In the genomic region with DNA sequence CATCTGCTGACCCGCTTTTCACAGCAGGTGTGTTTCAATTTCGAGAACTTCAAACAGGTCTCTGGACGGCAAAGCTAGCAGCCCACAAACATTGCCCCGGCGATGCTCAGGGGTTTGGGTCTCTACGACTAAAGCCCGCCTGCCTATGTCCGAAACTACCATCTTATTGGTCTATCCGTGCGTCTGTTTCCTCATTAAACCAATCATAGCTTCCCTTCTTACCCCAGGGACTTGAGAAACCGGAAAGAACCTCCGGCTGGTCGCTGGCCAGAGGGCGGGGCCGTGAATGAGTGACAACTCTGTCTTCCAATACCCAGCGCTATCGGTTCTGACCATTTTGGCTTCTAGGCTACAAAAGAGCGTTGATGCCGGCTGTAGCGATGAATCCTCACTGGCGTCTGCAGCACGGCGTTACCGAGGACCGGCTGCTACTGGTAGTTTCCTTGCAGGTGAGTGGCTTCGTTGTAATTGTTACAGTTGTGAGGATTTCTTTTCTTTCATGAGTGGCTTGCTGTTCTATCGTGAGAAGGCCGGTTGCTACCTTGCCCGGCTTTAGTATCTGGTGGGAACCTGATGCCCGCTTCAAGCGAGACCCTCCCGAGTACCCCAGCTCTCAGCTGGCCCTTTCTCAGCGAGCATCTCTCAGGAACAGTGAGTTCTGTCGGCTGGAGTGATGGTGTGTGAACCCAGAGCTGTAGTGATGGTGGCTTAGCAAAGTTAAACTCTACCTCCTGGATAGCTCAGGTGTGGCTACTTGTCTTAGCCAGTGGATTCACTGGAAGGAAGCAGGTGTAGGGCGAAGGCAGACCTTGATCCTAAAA, we compare ENCODE assay signal across 8 mouse cellular contexts. TPM values are rescaled to one million over a fixed set of nuclear protein-coding genes. Genes with fewer than 3 reads are reported as not detected.
DNase-seq lines count a peak whose midpoint lies in the region; ATAC-seq lines count a peak whose summit lies in the region.

Bpgm (plus strand) TSS at position 234 of the 821 bp plus-strand sequence.

- ATAC-seq in heart, embryonic 13.5 days (ENCODE audit: extremely low read depth, insufficient number of reproducible peaks, low FRiP score, low TSS enrichment) = peak; percentile 93
- peak; percentile 91 for ATAC-seq in liver, embryonic 12.5 days
- peak; percentile 97 for ATAC-seq in stomach, embryonic 15.5 days (ENCODE audit: insufficient read depth, low FRiP score, low read depth)

- H3K4me2 ChIP-seq in heart, embryonic 13.5 days = peak within 1 kb of the TSS; percentile 93
- H3K4me2 ChIP-seq in liver, embryonic 12.5 days = peak within 1 kb of the TSS; percentile 72
- H3K4me2 ChIP-seq in stomach, embryonic 15.5 days = peak within 1 kb of the TSS; percentile 58

- peaks cover 5% of the 10 kb centered on the region; the same call in 1 of the 2 replicates for H3K4me1 ChIP-seq in brown adipose tissue, adult 24 weeks (ENCODE audit: control insufficient read depth, insufficient read depth, insufficient read length, low read length)
- H3K4me1 ChIP-seq in heart, embryonic 13.5 days = peaks cover 55% of the 10 kb centered on the region
- peaks cover 85% of the 10 kb centered on the region for H3K4me1 ChIP-seq in liver, embryonic 12.5 days
- peaks cover 14% of the 10 kb centered on the region for H3K4me1 ChIP-seq in stomach, embryonic 15.5 days

- no peaks in the 10 kb centered on the region for H3K27me3 ChIP-seq in heart, embryonic 13.5 days (replicated peaks)
- no peaks in the 10 kb centered on the region for H3K27me3 ChIP-seq in liver, embryonic 12.5 days (replicated peaks)
- no peaks in the 10 kb centered on the region for H3K27me3 ChIP-seq in stomach, embryonic 15.5 days (replicated peaks)

- DNase-seq in CD4-positive, CD25-positive, alpha-beta regulatory T cell, adult 2 months (ENCODE audit: low read depth, low spot score) = peak; percentile 98
- peak; percentile 77 for DNase-seq in fat pad, adult 2 months (ENCODE audit: extremely low read depth, low read depth, low spot score)
- DNase-seq in kidney, postnatal 10 days = peak; percentile 99
- peak; percentile 98 to 99 for DNase-seq in natural killer cell, adult 2 months (ENCODE audit: low spot score in 2 of 2)

- peak within 1 kb of the TSS; percentile 49 for H3K27ac ChIP-seq in brown adipose tissue, adult 24 weeks (replicated peaks; ENCODE audit: low read depth, low read length)
- peak within 1 kb of the TSS; percentile 79 for H3K27ac ChIP-seq in heart, embryonic 13.5 days (replicated peaks)
- peak within 1 kb of the TSS; percentile 91 for H3K27ac ChIP-seq in liver, embryonic 12.5 days
- H3K27ac ChIP-seq in stomach, embryonic 15.5 days = peak within 1 kb of the TSS; percentile 69

- H3K4me3 ChIP-seq in brown adipose tissue, adult 24 weeks (ENCODE audit: insufficient read depth, low read depth, low read length) = peak within 1 kb of the TSS; percentile 87
- H3K4me3 ChIP-seq in heart, embryonic 13.5 days = peak within 1 kb of the TSS; percentile 72
- peak within 1 kb of the TSS; percentile 73 for H3K4me3 ChIP-seq in liver, embryonic 12.5 days
- H3K4me3 ChIP-seq in stomach, embryonic 15.5 days (replicated peaks) = peak within 1 kb of the TSS; percentile 58

- WGBS in heart, embryonic 13.5 days = under 1% methylated on average over 35 of the region's 35 CpGs
- under 1% methylated on average over 35 of the region's 35 CpGs for WGBS in liver, embryonic 12.5 days (ENCODE audit: insufficient replicate concordance)
- 1% methylated on average over 35 of the region's 35 CpGs for WGBS in stomach, embryonic 15.5 days

- H3K36me3 ChIP-seq in heart, embryonic 13.5 days = no peaks in the 10 kb centered on the region
- H3K36me3 ChIP-seq in liver, embryonic 12.5 days = no peaks in the 10 kb centered on the region
- no peaks in the 10 kb centered on the region for H3K36me3 ChIP-seq in stomach, embryonic 15.5 days

- H3K9me3 ChIP-seq in heart, embryonic 13.5 days = no peaks in the 10 kb centered on the region
- no peaks in the 10 kb centered on the region for H3K9me3 ChIP-seq in liver, embryonic 12.5 days (replicated peaks)
- no peaks in the 10 kb centered on the region for H3K9me3 ChIP-seq in stomach, embryonic 15.5 days

- H3K9ac ChIP-seq in heart, embryonic 13.5 days = peak within 1 kb of the TSS; percentile 90
- H3K9ac ChIP-seq in liver, embryonic 12.5 days = peak within 1 kb of the TSS; percentile 82
- H3K9ac ChIP-seq in stomach, embryonic 15.5 days = peak within 1 kb of the TSS; percentile 36

RNA-seq across cellular contexts. Expression of gene Bpgm, which starts in this region (rescaled TPM):
- 21.6 and 30.8 TPM in 2 replicates for polyA plus RNA-seq in brown adipose tissue, adult 24 weeks (2012; ENCODE audit: insufficient read depth, insufficient read length, missing spikeins)
- 69.1 and 111 TPM in 2 replicates for polyA plus RNA-seq in heart, embryonic 13.5 days (2015; fragmentation: Nextera tagmentation; extraction: Ambion mirVana)
- 87.1 and 88.2 TPM in 2 replicates for polyA plus RNA-seq in liver, embryonic 12.5 days (2016; fragmentation: Nextera tagmentation; extraction: Ambion mirVana)
- polyA plus RNA-seq in stomach, embryonic 15.5 days (2015; fragmentation: Nextera tagmentation; extraction: Ambion mirVana) = 48.0 and 54.6 TPM in 2 replicates

Comparison
In these comparisons a context has a peak if more than half of its experiments do, and no peak if none do; other contexts are left out.
1. Peak in every context shown above with its lines: DNase-seq, ATAC-seq, H3K4me3 ChIP-seq and H3K27ac ChIP-seq.
2. H3K9ac ChIP-seq: peak in every context shown above with its lines; median percentile 90 in heart, embryonic 13.5 days; 82 in liver, embryonic 12.5 days; 36 in stomach, embryonic 15.5 days.